In genomic region chr17:46609721-46610514, GRCm38 (mm10) we compare ENCODE assay signal across 9 mouse cellular contexts. TPM values are rescaled to one million over a fixed set of nuclear protein-coding genes. Genes with fewer than 3 reads are reported as not detected.
A peak's percentile ranks its signal among the peaks of the same experiment; 100 is the strongest.
DNase-seq lines count a peak whose midpoint lies in the region; ATAC-seq and TF ChIP-seq lines count a peak whose summit lies in the region.
"Had no signal": no experiment of that assay in that cellular context is flagged by ENCODE, and none has a peak within 500 bp of the region (broad histone marks: within the 10 kb centered on the region; RNA-seq: fewer than 3 reads in every experiment).

No protein-coding gene starts in this region.

- H3K9ac ChIP-seq in CH12.LX (ENCODE audit: insufficient read depth, low read depth): peak overlapping the region; percentile 62; the same call in 1 of the 2 replicates

- no peaks in the 10 kb centered on the region for H3K9me3 ChIP-seq in CH12.LX (replicated peaks; ENCODE audit: low read length)

- in situ Hi-C loops in CH12.LX (cut with MboI; ENCODE audit: low pct_ligation_motif_present, low pct_unique_long_range_greater_than_20kb, low sequenced_read_pairs): no loop called here

- no peaks in the 10 kb centered on the region for H3K79me2 ChIP-seq in CH12.LX (replicated peaks; ENCODE audit: control insufficient read depth, extremely low read depth, insufficient read depth, poor library complexity, severe bottlenecking)

- TF ChIP-seq POLR2A in CH12.LX (IDR thresholded peaks at IDR 0.05; ENCODE audit: low read depth, low read length): peak; percentile 81

- no peaks in the 10 kb centered on the region for H3K27me3 ChIP-seq in CH12.LX (replicated peaks)

- no peak for TF ChIP-seq CTCF in CH12.LX (conservative IDR thresholded peaks at IDR 0.05 in 1 of 2, IDR thresholded peaks at IDR 0.05 in 1 of 2; ENCODE audit: low read depth in 2 of 2, low read length in 2 of 2)

- ATAC-seq in hematopoietic stem cell, adult 5-6 weeks (replicated peaks in 1 of 2; ENCODE audit: insufficient read depth in 1 of 2, low FRiP score in 2 of 2, low TSS enrichment in 1 of 2, low read depth in 1 of 2, poor library complexity in 2 of 2, severe bottlenecking in 2 of 2): peak; percentile 66 to 70; a peak in 2 of 4 replicates
- ATAC-seq in erythroblast, adult 5-6 weeks (replicated peaks; ENCODE audit: low FRiP score, poor library complexity, severe bottlenecking): no peak

- dilution Hi-C loops in CH12.LX (cut with MboI; ENCODE audit: extremely low pct_ligation_motif_present, extremely low pct_unique_long_range_greater_than_20kb, low sequenced_read_pairs): no loop called here

- H3K4me3 ChIP-seq in CH12.LX (replicated peaks in 1 of 3; ENCODE audit: low read depth in 2 of 3, low read length in 2 of 3, poor library complexity in 1 of 3): peak overlapping the region; percentile 42 to 62 (median 50)

- H3K36me3 ChIP-seq in CH12.LX (replicated peaks in 1 of 2; ENCODE audit: control insufficient read depth in 1 of 2, insufficient read depth in 1 of 2, low read length in 1 of 2): no peaks in the 10 kb centered on the region

- TF ChIP-seq RAD21 in CH12.LX (IDR thresholded peaks at IDR 0.05; ENCODE audit: low read depth, low read length): no peak

- no peak for TF ChIP-seq EP300 in CH12.LX (IDR thresholded peaks at IDR 0.05; ENCODE audit: low read length)

- DNase-seq in CH12.LX (ENCODE audit: extremely low read depth) (peak; percentile 48), NIH3T3 (ENCODE audit: low read depth) (peak; percentile 59)
- peak; percentile 65 to 77 for DNase-seq in lung, adult 18-20 months
- DNase-seq in left cerebral cortex, adult 8-10 months (ENCODE audit: low spot score in 2 of 2): no peak
- no peak for DNase-seq in frontal cortex, postnatal 36 days (ENCODE audit: low spot score in 2 of 2)
- no peak for DNase-seq in retina, embryonic 14.5 days (ENCODE audit: low spot score)
- DNase-seq: cerebellum, adult 11 months had no signal

- H3K27ac ChIP-seq in CH12.LX (ENCODE audit: insufficient read depth, low read depth): no peak overlapping the region

- H3K4me1 ChIP-seq in CH12.LX (ENCODE audit: control insufficient read depth in 1 of 2, insufficient read depth in 2 of 2): peaks cover 4 to 29% of the 10 kb centered on the region in 2 experiments; a peak in 3 of 4 replicates

- peak overlapping the region; percentile 91 for H3K4me2 ChIP-seq in CH12.LX (ENCODE audit: insufficient read depth, low read depth, poor library complexity, severe bottlenecking)

TF ChIP-seq in CH12.LX, 34 proteins besides CTCF, POLR2A, EP300 and RAD21:
- TF ChIP-seq ZMIZ1 (IDR thresholded peaks at IDR 0.05; ENCODE audit: low read depth, low read length) (peak; percentile 55), MAFK (IDR thresholded peaks at IDR 0.05; ENCODE audit: insufficient replicate concordance, low read length) (no peak), POLR2AphosphoS2 (IDR thresholded peaks at IDR 0.05; ENCODE audit: low read depth, low read length) (no peak), MEF2A (IDR thresholded peaks at IDR 0.05; ENCODE audit: borderline replicate concordance, low read depth, low read length) (no peak), SIN3A (IDR thresholded peaks at IDR 0.05; ENCODE audit: low read length) (no peak), E2F4 (IDR thresholded peaks at IDR 0.05; ENCODE audit: insufficient replicate concordance, low read depth, low read length) (no peak), MYC (IDR thresholded peaks at IDR 0.05; ENCODE audit: low read depth, low read length) (no peak), NELFE (IDR thresholded peaks at IDR 0.05; ENCODE audit: low read depth, low read length) (peak; percentile 49; the same call in 1 of the 2 replicates), ZC3H11A (IDR thresholded peaks at IDR 0.05; ENCODE audit: low read depth, low read length) (no peak), MAX (IDR thresholded peaks at IDR 0.05; ENCODE audit: low read length) (no peak), SMC3 (IDR thresholded peaks at IDR 0.05; ENCODE audit: low read depth, low read length) (no peak), KAT2A (IDR thresholded peaks at IDR 0.05; ENCODE audit: insufficient replicate concordance, low read length) (no peak), IRF4 (IDR thresholded peaks at IDR 0.05; ENCODE audit: low read depth, low read length) (peak; percentile 51; the same call in 1 of the 2 replicates), MXI1 (IDR thresholded peaks at IDR 0.05; ENCODE audit: low read depth, low read length) (no peak; the same call in 1 of the 2 replicates), ZKSCAN1 (IDR thresholded peaks at IDR 0.05; ENCODE audit: borderline replicate concordance, low read depth, low read length) (no peak), USF2 (conservative IDR thresholded peaks at IDR 0.05; ENCODE audit: low read depth, low read length) (no peak), MAZ (IDR thresholded peaks at IDR 0.05; ENCODE audit: low read depth, low read length) (peak; percentile 71; the same call in 1 of the 2 replicates), BHLHE40 (IDR thresholded peaks at IDR 0.05; ENCODE audit: low read depth, low read length) (no peak), ETS1 (conservative IDR thresholded peaks at IDR 0.05; ENCODE audit: low read depth, low read length) (no peak), CHD1 (IDR thresholded peaks at IDR 0.05; ENCODE audit: low read depth, low read length) (peak; percentile 93; the same call in 1 of the 2 replicates), HCFC1 (IDR thresholded peaks at IDR 0.05; ENCODE audit: low read depth, low read length) (no peak), PAX5 (IDR thresholded peaks at IDR 0.05; ENCODE audit: low read length) (no peak), NRF1 (IDR thresholded peaks at IDR 0.05; ENCODE audit: low read depth, low read length) (no peak), JUND (conservative IDR thresholded peaks at IDR 0.05; ENCODE audit: low read depth, low read length) (no peak), GABPA (IDR thresholded peaks at IDR 0.05; ENCODE audit: insufficient replicate concordance, low read depth, low read length) (no peak), USF1 (IDR thresholded peaks at IDR 0.05; ENCODE audit: low read depth, low read length) (no peak), UBTF (IDR thresholded peaks at IDR 0.05; ENCODE audit: low read depth, low read length) (no peak), RCOR1 (conservative IDR thresholded peaks at IDR 0.05; ENCODE audit: low read depth, low read length) (no peak), TBP (conservative IDR thresholded peaks at IDR 0.05; ENCODE audit: low read depth, low read length) (0 out of 2 replicates have a peak, but pooled peaks have one; percentile 31), CHD2 (IDR thresholded peaks at IDR 0.05; ENCODE audit: low read length) (no peak), TCF12 (IDR thresholded peaks at IDR 0.05; ENCODE audit: low read depth, low read length) (peak; percentile 69; the same call in 1 of the 2 replicates), JUN (IDR thresholded peaks at IDR 0.05; ENCODE audit: insufficient read depth, low read depth, low read length) (no peak), ZNF384 (IDR thresholded peaks at IDR 0.05; ENCODE audit: low read depth, low read length) (no peak), ELF1 (IDR thresholded peaks at IDR 0.05; ENCODE audit: low read depth, low read length) (peak; percentile 60)

RNA-seq across cellular contexts. Expression of gene Ptk7, which starts 19.4 kb away (rescaled TPM):
- total RNA-seq in CH12.LX (2012; rRNA removed): 2.9 and 4.8 TPM in 2 replicates
- 0.11 and 0.14 TPM in 2 replicates for total RNA-seq in CH12.LX (2014; rRNA removed)
- polyA plus RNA-seq in CH12.LX (2012; ENCODE audit: insufficient read length, low read depth): 0.20 and 0.29 TPM in 2 replicates
- total RNA-seq in hematopoietic stem cell, adult 5-6 weeks (2017): 7.2 and 15.6 TPM in 2 replicates
- total RNA-seq in left cerebral cortex, adult 8-10 months (2022): 10 to 100 TPM; 11.2 to 12.9 (median 11.8) TPM
- total RNA-seq in erythroblast, adult 5-6 weeks (2015; ENCODE audit: low replicate concordance): not detected in 2 replicates
- total RNA-seq in erythroblast, adult 5-6 weeks (2017; ENCODE audit: low replicate concordance): not detected in 2 replicates

RNA-seq across cellular contexts. Expression of gene Klc4, which starts 35.9 kb away (rescaled TPM):
- total RNA-seq in CH12.LX (2012; rRNA removed) (7.8 and 10.7 TPM in 2 replicates), CH12.LX (2014; rRNA removed) (6.6 and 8.3 TPM in 2 replicates)
- polyA plus RNA-seq in CH12.LX (2012; ENCODE audit: insufficient read length, low read depth): 6.7 and 7.8 TPM in 2 replicates
- total RNA-seq in hematopoietic stem cell, adult 5-6 weeks (2017): 11.9 and 15.2 TPM in 2 replicates
- total RNA-seq in left cerebral cortex, adult 8-10 months (2022): 10 to 100 TPM; 20.8 to 23.4 (median 22.5) TPM
- total RNA-seq in erythroblast, adult 5-6 weeks (2015; ENCODE audit: low replicate concordance): 0.38 and 1.3 TPM in 2 replicates
- 7.7 and 12.0 TPM in 2 replicates for total RNA-seq in erythroblast, adult 5-6 weeks (2017; ENCODE audit: low replicate concordance)

RNA-seq across cellular contexts. Expression of gene Mrpl2, which starts 36.1 kb away (rescaled TPM):
- total RNA-seq in CH12.LX (2012; rRNA removed) (235 and 238 TPM in 2 replicates), CH12.LX (2014; rRNA removed) (128 and 130 TPM in 2 replicates)
- 158 and 201 TPM in 2 replicates for polyA plus RNA-seq in CH12.LX (2012; ENCODE audit: insufficient read length, low read depth)
- 61.8 and 66.1 TPM in 2 replicates for total RNA-seq in hematopoietic stem cell, adult 5-6 weeks (2017)
- 10 to 100 TPM; 54.2 to 66.0 (median 59.1) TPM for total RNA-seq in left cerebral cortex, adult 8-10 months (2022)
- 35.5 and 61.9 TPM in 2 replicates for total RNA-seq in erythroblast, adult 5-6 weeks (2015; ENCODE audit: low replicate concordance)
- total RNA-seq in erythroblast, adult 5-6 weeks (2017; ENCODE audit: low replicate concordance): 19.5 and 41.6 TPM in 2 replicates

RNA-seq across cellular contexts. Expression of gene Cul7, which starts 40.2 kb away (rescaled TPM):
- total RNA-seq in CH12.LX (2012; rRNA removed) (76.0 and 82.5 TPM in 2 replicates), CH12.LX (2014; rRNA removed) (33.3 and 37.7 TPM in 2 replicates)
- 65.9 and 68.1 TPM in 2 replicates for polyA plus RNA-seq in CH12.LX (2012; ENCODE audit: insufficient read length, low read depth)
- total RNA-seq in hematopoietic stem cell, adult 5-6 weeks (2017): 27.0 and 37.8 TPM in 2 replicates
- total RNA-seq in left cerebral cortex, adult 8-10 months (2022): 10 to 100 TPM; 28.0 to 33.6 (median 32.5) TPM
- total RNA-seq in erythroblast, adult 5-6 weeks (2015; ENCODE audit: low replicate concordance): 1.9 and 3.8 TPM in 2 replicates
- 0.68 and 1.1 TPM in 2 replicates for total RNA-seq in erythroblast, adult 5-6 weeks (2017; ENCODE audit: low replicate concordance)

RNA-seq across cellular contexts. Expression of gene Srf, which starts 53.9 kb away (rescaled TPM):
- total RNA-seq in CH12.LX (2012; rRNA removed): 38.2 and 48.1 TPM in 2 replicates
- total RNA-seq in CH12.LX (2014; rRNA removed): 40.8 and 54.5 TPM in 2 replicates
- polyA plus RNA-seq in CH12.LX (2012; ENCODE audit: insufficient read length, low read depth): 60.1 and 81.6 TPM in 2 replicates
- 28.3 and 30.8 TPM in 2 replicates for total RNA-seq in hematopoietic stem cell, adult 5-6 weeks (2017)
- 10 to 100 TPM; 57.3 to 61.0 (median 60.6) TPM for total RNA-seq in left cerebral cortex, adult 8-10 months (2022)
- 7.3 and 11.5 TPM in 2 replicates for total RNA-seq in erythroblast, adult 5-6 weeks (2015; ENCODE audit: low replicate concordance)
- total RNA-seq in erythroblast, adult 5-6 weeks (2017; ENCODE audit: low replicate concordance): 6.0 and 7.8 TPM in 2 replicates

Comparison
In these comparisons a context has a peak if more than half of its experiments do, and no peak if none do; other contexts are left out.
1. DNase-seq: peak in CH12.LX (single experiment), NIH3T3 (single experiment) and lung, adult 18-20 months (2 of 2); none in left cerebral cortex, adult 8-10 months (0 of 2), frontal cortex, postnatal 36 days (0 of 2) and retina, embryonic 14.5 days (single experiment).